20 mouse cellular contexts compared by ENCODE assay signal in the genomic region with DNA sequence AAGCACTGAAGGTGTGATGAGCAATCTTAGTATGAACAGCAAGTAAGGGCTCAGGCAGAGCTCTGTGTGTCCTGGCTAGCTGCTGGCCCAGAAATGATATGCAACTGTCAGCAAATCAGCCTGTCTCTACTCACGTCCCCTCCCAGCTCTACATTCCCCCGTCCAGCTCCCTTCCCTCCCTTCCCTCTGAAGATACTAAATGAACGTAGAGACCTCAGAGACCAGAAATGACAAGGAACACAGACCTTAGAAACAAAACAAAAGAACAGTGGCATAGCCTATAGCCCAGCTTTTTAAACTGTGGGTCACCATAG.
DNase-seq lines count a peak whose midpoint lies in the region; ATAC-seq lines count a peak whose summit lies in the region.
"Had no signal": no experiment of that assay in that cellular context is flagged by ENCODE, and none has a peak within 500 bp of the region (broad histone marks: within the 10 kb centered on the region; RNA-seq: fewer than 3 reads in every experiment).

No protein-coding gene starts in this region.

- H3K9me3 ChIP-seq in heart, embryonic 11.5 days (replicated peaks; ENCODE audit: control insufficient read depth, low read length) = no peaks in the 10 kb centered on the region
- H3K9me3 ChIP-seq in heart, embryonic 12.5 days (replicated peaks) = no peaks in the 10 kb centered on the region
- no peaks in the 10 kb centered on the region for H3K9me3 ChIP-seq in hindbrain, embryonic 15.5 days
- H3K9me3 ChIP-seq in hindbrain, embryonic 12.5 days (replicated peaks) = no peaks in the 10 kb centered on the region
- H3K9me3 ChIP-seq in lung, embryonic 16.5 days (ENCODE audit: control insufficient read depth, low read length) = no peaks in the 10 kb centered on the region
- no peaks in the 10 kb centered on the region for H3K9me3 ChIP-seq in embryonic facial prominence, embryonic 15.5 days (replicated peaks)
- H3K9me3 ChIP-seq: embryonic facial prominence, embryonic 12.5 days; forebrain, embryonic 15.5 days; heart, embryonic 15.5 days had no signal

- 0 out of 2 replicates have a peak, but pooled peaks have one; percentile 22 for ATAC-seq in heart, embryonic 11.5 days (replicated peaks; ENCODE audit: insufficient number of reproducible peaks, low FRiP score, low TSS enrichment)
- no peak for ATAC-seq in heart, embryonic 12.5 days (ENCODE audit: insufficient number of reproducible peaks, low FRiP score)
- ATAC-seq in hindbrain, embryonic 15.5 days (ENCODE audit: low FRiP score, low read depth) = 0 out of 2 replicates have a peak, but pooled peaks have one; percentile 23
- no peak for ATAC-seq in hindbrain, embryonic 12.5 days (ENCODE audit: low FRiP score)
- peak; percentile 41; the same call in 1 of the 2 replicates for ATAC-seq in lung, embryonic 16.5 days (ENCODE audit: low read depth)
- ATAC-seq in embryonic facial prominence, embryonic 15.5 days (ENCODE audit: insufficient number of reproducible peaks, low FRiP score, low TSS enrichment, low read depth) = 0 out of 2 replicates have a peak, but pooled peaks have one; percentile 15
- ATAC-seq: forebrain, embryonic 15.5 days; hindbrain, postnatal 0 days had no signal

- 18% methylated on average over 3 of the region's 3 CpGs for whole genome bisulfite sequencing in heart, embryonic 11.5 days (ENCODE audit: insufficient replicate concordance)
- WGBS in heart, embryonic 12.5 days = 17% methylated on average over 3 of the region's 3 CpGs
- 26% methylated on average over 3 of the region's 3 CpGs for WGBS in hindbrain, embryonic 15.5 days
- 31% methylated on average over 3 of the region's 3 CpGs for WGBS in hindbrain, embryonic 12.5 days
- WGBS in lung, embryonic 16.5 days = 35% methylated on average over 3 of the region's 3 CpGs
- WGBS in embryonic facial prominence, embryonic 15.5 days = 22% methylated on average over 3 of the region's 3 CpGs

- no peak overlapping the region for H3K4me2 ChIP-seq in heart, embryonic 11.5 days
- H3K4me2 ChIP-seq in heart, embryonic 12.5 days = no peak overlapping the region
- H3K4me2 ChIP-seq in hindbrain, embryonic 15.5 days = no peak overlapping the region
- no peak overlapping the region for H3K4me2 ChIP-seq in hindbrain, embryonic 12.5 days (replicated peaks)
- H3K4me2 ChIP-seq in lung, embryonic 16.5 days (ENCODE audit: low read depth, low read length) = no peak overlapping the region
- H3K4me2 ChIP-seq in embryonic facial prominence, embryonic 15.5 days (replicated peaks) = no peak overlapping the region
- H3K4me2 ChIP-seq: embryonic facial prominence, embryonic 12.5 days; forebrain, embryonic 15.5 days; heart, embryonic 15.5 days had no signal

- H3K27ac ChIP-seq in heart, embryonic 11.5 days (ENCODE audit: low read depth, low read length) = no peak overlapping the region
- H3K27ac ChIP-seq in heart, embryonic 12.5 days (ENCODE audit: poor library complexity, severe bottlenecking) = no peak overlapping the region
- no peak overlapping the region for H3K27ac ChIP-seq in hindbrain, embryonic 15.5 days (replicated peaks)
- no peak overlapping the region for H3K27ac ChIP-seq in hindbrain, embryonic 12.5 days
- H3K27ac ChIP-seq in lung, embryonic 16.5 days (ENCODE audit: low read length) = no peak overlapping the region
- no peak overlapping the region for H3K27ac ChIP-seq in embryonic facial prominence, embryonic 15.5 days (replicated peaks)
- H3K27ac ChIP-seq: embryonic facial prominence, embryonic 12.5 days; forebrain, embryonic 15.5 days; heart, embryonic 15.5 days; hindbrain, postnatal 0 days had no signal

- no peak for DNase-seq in lung, postnatal 36 days
- DNase-seq in adrenal gland, postnatal 10 days = no peak
- DNase-seq: adrenal gland, adult 8-10 months; cerebellum, adult 11 months; cerebellum, adult 8-10 months; cerebellum, postnatal 14 days; embryo, embryonic 11 days; gastrocnemius, postnatal 36 days; heart, adult 18-20 months; kidney, adult 18-20 months had no signal

- H3K9ac ChIP-seq in heart, embryonic 11.5 days (ENCODE audit: low read depth, low read length) = no peak overlapping the region
- H3K9ac ChIP-seq in heart, embryonic 12.5 days = no peak overlapping the region
- H3K9ac ChIP-seq in hindbrain, embryonic 15.5 days = no peak overlapping the region
- H3K9ac ChIP-seq in hindbrain, embryonic 12.5 days = no peak overlapping the region
- no peak overlapping the region for H3K9ac ChIP-seq in lung, embryonic 16.5 days (ENCODE audit: low read length)
- no peak overlapping the region for H3K9ac ChIP-seq in embryonic facial prominence, embryonic 15.5 days
- H3K9ac ChIP-seq: embryonic facial prominence, embryonic 12.5 days; forebrain, embryonic 15.5 days; heart, embryonic 15.5 days had no signal

- no peak overlapping the region for H3K4me3 ChIP-seq in heart, embryonic 11.5 days (ENCODE audit: low read depth, low read length)
- H3K4me3 ChIP-seq in heart, embryonic 12.5 days = no peak overlapping the region
- H3K4me3 ChIP-seq in hindbrain, embryonic 15.5 days = no peak overlapping the region
- no peak overlapping the region for H3K4me3 ChIP-seq in hindbrain, embryonic 12.5 days
- no peak overlapping the region for H3K4me3 ChIP-seq in lung, embryonic 16.5 days (ENCODE audit: low read length)
- no peak overlapping the region for H3K4me3 ChIP-seq in embryonic facial prominence, embryonic 15.5 days (replicated peaks)
- H3K4me3 ChIP-seq: embryonic facial prominence, embryonic 12.5 days; forebrain, embryonic 15.5 days; heart, embryonic 15.5 days had no signal

- H3K4me1 ChIP-seq in heart, embryonic 11.5 days (ENCODE audit: control insufficient read depth, insufficient read depth, low read length) = 0 out of 2 replicates have a peak, but pooled peaks cover 6% of the 10 kb centered on the region
- H3K4me1 ChIP-seq in heart, embryonic 12.5 days (replicated peaks) = peaks cover 12% of the 10 kb centered on the region
- peaks cover 10% of the 10 kb centered on the region; the same call in 1 of the 2 replicates for H3K4me1 ChIP-seq in hindbrain, embryonic 15.5 days (replicated peaks)
- H3K4me1 ChIP-seq in hindbrain, embryonic 12.5 days = peaks cover 12% of the 10 kb centered on the region
- H3K4me1 ChIP-seq in lung, embryonic 16.5 days (replicated peaks; ENCODE audit: control insufficient read depth, insufficient read depth, low read length) = peaks cover 4% of the 10 kb centered on the region; the same call in 1 of the 2 replicates
- peaks cover 9% of the 10 kb centered on the region; the same call in 1 of the 2 replicates for H3K4me1 ChIP-seq in embryonic facial prominence, embryonic 15.5 days

- no peaks in the 10 kb centered on the region for H3K27me3 ChIP-seq in heart, embryonic 11.5 days (ENCODE audit: control insufficient read depth, insufficient read depth, low read length)
- no peaks in the 10 kb centered on the region for H3K27me3 ChIP-seq in heart, embryonic 12.5 days (replicated peaks)
- no peaks in the 10 kb centered on the region for H3K27me3 ChIP-seq in hindbrain, embryonic 15.5 days
- H3K27me3 ChIP-seq in hindbrain, embryonic 12.5 days = no peaks in the 10 kb centered on the region
- H3K27me3 ChIP-seq in lung, embryonic 16.5 days (ENCODE audit: control insufficient read depth, insufficient read depth, low read depth, low read length) = no peaks in the 10 kb centered on the region
- H3K27me3 ChIP-seq in embryonic facial prominence, embryonic 15.5 days = no peaks in the 10 kb centered on the region
- H3K27me3 ChIP-seq: embryonic facial prominence, embryonic 12.5 days; forebrain, embryonic 15.5 days; heart, embryonic 15.5 days had no signal

- no peaks in the 10 kb centered on the region for H3K36me3 ChIP-seq in heart, embryonic 11.5 days (ENCODE audit: control insufficient read depth, insufficient read depth, low read length)
- no peaks in the 10 kb centered on the region for H3K36me3 ChIP-seq in heart, embryonic 12.5 days
- H3K36me3 ChIP-seq in hindbrain, embryonic 15.5 days = no peaks in the 10 kb centered on the region
- H3K36me3 ChIP-seq in hindbrain, embryonic 12.5 days = no peaks in the 10 kb centered on the region
- H3K36me3 ChIP-seq in lung, embryonic 16.5 days (ENCODE audit: control insufficient read depth, insufficient read depth, low read length) = no peaks in the 10 kb centered on the region
- no peaks in the 10 kb centered on the region for H3K36me3 ChIP-seq in embryonic facial prominence, embryonic 15.5 days
- H3K36me3 ChIP-seq: embryonic facial prominence, embryonic 12.5 days; forebrain, embryonic 15.5 days; heart, embryonic 15.5 days had no signal

Comparison
In these comparisons a context has a peak if more than half of its experiments do, and no peak if none do; other contexts are left out.
1. ATAC-seq: peak in heart, embryonic 11.5 days (single experiment), hindbrain, embryonic 15.5 days (single experiment), lung, embryonic 16.5 days (single experiment) and embryonic facial prominence, embryonic 15.5 days (single experiment); none in heart, embryonic 12.5 days (single experiment) and hindbrain, embryonic 12.5 days (single experiment).